Mouse (Mus musculus): ENCODE results near the gene Sirt7. TPM values are rescaled to one million over a fixed set of nuclear protein-coding genes. Genes with fewer than 3 reads are reported as not detected.

Gene Sirt7
- polyA plus RNA-seq, 1 experiment from 2014 or later, result 28.6 TPM

GRCm38 (mm10) chr11:120577211-120578023, 47.6 kb downstream of the Sirt7 start:
- H3K27ac ChIP-seq (ENCODE audit: low read depth, low read length), result no peak overlapping the region
- no peaks in the 10 kb centered on the region for H3K9me3 ChIP-seq (ENCODE audit: control insufficient read depth, low read length)
- H3K4me3 ChIP-seq (ENCODE audit: low read length), result no peak overlapping the region
- peaks cover 28% of the 10 kb centered on the region for H3K4me1 ChIP-seq (ENCODE audit: control insufficient read depth, insufficient read depth, low read length)
- no peaks in the 10 kb centered on the region for H3K27me3 ChIP-seq (ENCODE audit: control insufficient read depth, insufficient read depth, low read length)
- 82% methylated on average over 7 of the region's 7 CpGs for WGBS
- no peak for ATAC-seq (ENCODE audit: low FRiP score, low TSS enrichment)
- peaks cover 31% of the 10 kb centered on the region for H3K36me3 ChIP-seq (ENCODE audit: control insufficient read depth, insufficient read depth, low read length)
- no peak overlapping the region for H3K9ac ChIP-seq (ENCODE audit: low read depth, low read length)
- H3K4me2 ChIP-seq (replicated peaks; ENCODE audit: low read depth, low read length), result no peak overlapping the region

GRCm38 (mm10) chr11:120576365-120576981, 48.6 kb downstream of the Sirt7 start:
- ATAC-seq (ENCODE audit: low FRiP score, low TSS enrichment), result no peak
- no peak overlapping the region for H3K27ac ChIP-seq (ENCODE audit: low read depth, low read length)
- H3K9me3 ChIP-seq (ENCODE audit: control insufficient read depth, low read length), result no peaks in the 10 kb centered on the region
- H3K36me3 ChIP-seq (ENCODE audit: control insufficient read depth, insufficient read depth, low read length), result peaks cover 33% of the 10 kb centered on the region
- peaks cover 26% of the 10 kb centered on the region for H3K4me1 ChIP-seq (ENCODE audit: control insufficient read depth, insufficient read depth, low read length)
- H3K4me2 ChIP-seq (replicated peaks; ENCODE audit: low read depth, low read length), result no peak overlapping the region
- H3K9ac ChIP-seq (ENCODE audit: low read depth, low read length), result no peak overlapping the region
- H3K27me3 ChIP-seq (ENCODE audit: control insufficient read depth, insufficient read depth, low read length), result no peaks in the 10 kb centered on the region
- no peak overlapping the region for H3K4me3 ChIP-seq (ENCODE audit: low read length)
- 90% methylated on average over 3 of the region's 3 CpGs for WGBS

- no peak overlapping the region for H3K9ac ChIP-seq (ENCODE audit: low read depth, low read length)
- H3K36me3 ChIP-seq (ENCODE audit: control insufficient read depth, insufficient read depth, low read length), result peaks cover 38% of the 10 kb centered on the region
- no peak overlapping the region for H3K4me3 ChIP-seq (ENCODE audit: low read length)
- ATAC-seq (ENCODE audit: low FRiP score, low TSS enrichment), result no peak
- no peaks in the 10 kb centered on the region for H3K9me3 ChIP-seq (ENCODE audit: control insufficient read depth, low read length)
- H3K4me1 ChIP-seq (ENCODE audit: control insufficient read depth, insufficient read depth, low read length), result peaks cover 32% of the 10 kb centered on the region
- no peak overlapping the region for H3K4me2 ChIP-seq (replicated peaks; ENCODE audit: low read depth, low read length)
- no peaks in the 10 kb centered on the region for H3K27me3 ChIP-seq (ENCODE audit: control insufficient read depth, insufficient read depth, low read length)
- H3K27ac ChIP-seq (ENCODE audit: low read depth, low read length), result no peak overlapping the region
These were observed 49.1 kb downstream of the Sirt7 start for GRCm38 (mm10) chr11:120575940-120576339.

GRCm38 (mm10) chr11:120575046-120575445, 50.0 kb downstream of the Sirt7 start:
- peaks cover 46% of the 10 kb centered on the region for H3K36me3 ChIP-seq (ENCODE audit: control insufficient read depth, insufficient read depth, low read length)
- H3K4me3 ChIP-seq (ENCODE audit: low read length), result no peak overlapping the region
- H3K4me1 ChIP-seq (ENCODE audit: control insufficient read depth, insufficient read depth, low read length), result peaks cover 28% of the 10 kb centered on the region
- H3K27ac ChIP-seq (ENCODE audit: low read depth, low read length), result no peak overlapping the region
- WGBS, result 74% methylated on average over 2 of the region's 2 CpGs
- H3K4me2 ChIP-seq (replicated peaks; ENCODE audit: low read depth, low read length), result no peak overlapping the region
- H3K9me3 ChIP-seq (ENCODE audit: control insufficient read depth, low read length), result no peaks in the 10 kb centered on the region
- no peak for ATAC-seq (ENCODE audit: low FRiP score, low TSS enrichment)
- H3K27me3 ChIP-seq (ENCODE audit: control insufficient read depth, insufficient read depth, low read length), result no peaks in the 10 kb centered on the region
- 0 out of 2 replicates have a peak overlapping the region, but pooled peaks have one; percentile 96 for H3K9ac ChIP-seq (ENCODE audit: low read depth, low read length)

- 42% methylated on average over 5 of the region's 5 CpGs for WGBS
- Histone ChIP-seq H3K27me3 (ENCODE audit: control insufficient read depth, insufficient read depth, low read length) (no peaks in the 10 kb centered on the region), H3K4me3 (ENCODE audit: low read length) (peak overlapping the region; percentile 90), H3K4me2 (replicated peaks; ENCODE audit: low read depth, low read length) (peak overlapping the region; percentile 92), H3K4me1 (ENCODE audit: control insufficient read depth, insufficient read depth, low read length) (peaks cover 25% of the 10 kb centered on the region), H3K9ac (ENCODE audit: low read depth, low read length) (peak overlapping the region; percentile 96), H3K27ac (ENCODE audit: low read depth, low read length) (peak overlapping the region; percentile 31; the same call in 1 of the 2 replicates), H3K36me3 (ENCODE audit: control insufficient read depth, insufficient read depth, low read length) (peaks cover 42% of the 10 kb centered on the region), H3K9me3 (ENCODE audit: control insufficient read depth, low read length) (no peaks in the 10 kb centered on the region)
- no peak for ATAC-seq (ENCODE audit: low FRiP score, low TSS enrichment)
These were observed 50.8 kb downstream of the Sirt7 start for GRCm38 (mm10) chr11:120574278-120574600.

GRCm38 (mm10) chr11:120573585-120574277, 51.3 kb downstream of the Sirt7 start:
- Histone ChIP-seq H3K9ac (ENCODE audit: low read depth, low read length) (peak overlapping the region; percentile 96), H3K9me3 (ENCODE audit: control insufficient read depth, low read length) (no peaks in the 10 kb centered on the region)

GRCm38 (mm10) chr11:120572752-120573584, 52.1 kb downstream of the Sirt7 start, which contains the start of gene P4hb:
P4hb (minus strand) TSS chr11:120573253.
- Histone ChIP-seq H3K9me3 (ENCODE audit: control insufficient read depth, low read length) (no peaks in the 10 kb centered on the region), H3K4me1 (ENCODE audit: control insufficient read depth, insufficient read depth, low read length) (peaks cover 18% of the 10 kb centered on the region), H3K9ac (ENCODE audit: low read depth, low read length) (peak within 1 kb of the TSS; percentile 96), H3K27ac (ENCODE audit: low read depth, low read length) (peak within 1 kb of the TSS; percentile 95), H3K4me3 (ENCODE audit: low read length) (peak within 1 kb of the TSS; percentile 90), H3K27me3 (ENCODE audit: control insufficient read depth, insufficient read depth, low read length) (no peaks in the 10 kb centered on the region), H3K36me3 (ENCODE audit: control insufficient read depth, insufficient read depth, low read length) (peaks cover 39% of the 10 kb centered on the region), H3K4me2 (replicated peaks; ENCODE audit: low read depth, low read length) (peak within 1 kb of the TSS; percentile 92)
- ATAC-seq (ENCODE audit: low FRiP score, low TSS enrichment), result peak; percentile 97
- WGBS, result under 1% methylated on average over 93 of the region's 94 CpGs

More at GRCm38 (mm10) chr11:120573585-120574277, 51.3 kb downstream of the Sirt7 start:
- H3K27ac ChIP-seq (ENCODE audit: low read depth, low read length), result peak overlapping the region; percentile 95
- H3K4me1 ChIP-seq (ENCODE audit: control insufficient read depth, insufficient read depth, low read length), result peaks cover 20% of the 10 kb centered on the region
- ATAC-seq (ENCODE audit: low FRiP score, low TSS enrichment), result no peak
- no peaks in the 10 kb centered on the region for H3K27me3 ChIP-seq (ENCODE audit: control insufficient read depth, insufficient read depth, low read length)
- H3K36me3 ChIP-seq (ENCODE audit: control insufficient read depth, insufficient read depth, low read length), result peaks cover 39% of the 10 kb centered on the region
- peak overlapping the region; percentile 92 for H3K4me2 ChIP-seq (replicated peaks; ENCODE audit: low read depth, low read length)
- WGBS, result under 1% methylated on average over 23 of the region's 23 CpGs
- peak overlapping the region; percentile 90 for H3K4me3 ChIP-seq (ENCODE audit: low read length)

GRCm38 (mm10) chr11:120572417-120572751, 52.7 kb downstream of the Sirt7 start:
- peaks cover 21% of the 10 kb centered on the region for H3K4me1 ChIP-seq (ENCODE audit: control insufficient read depth, insufficient read depth, low read length)
- H3K27me3 ChIP-seq (ENCODE audit: control insufficient read depth, insufficient read depth, low read length), result no peaks in the 10 kb centered on the region
- peak; percentile 37; the same call in 1 of the 2 replicates for ATAC-seq (ENCODE audit: low FRiP score, low TSS enrichment)
- WGBS, result under 1% methylated on average over 22 of the region's 24 CpGs
- H3K4me2 ChIP-seq (replicated peaks; ENCODE audit: low read depth, low read length), result peak overlapping the region; percentile 92
- peaks cover 39% of the 10 kb centered on the region for H3K36me3 ChIP-seq (ENCODE audit: control insufficient read depth, insufficient read depth, low read length)
- no peaks in the 10 kb centered on the region for H3K9me3 ChIP-seq (ENCODE audit: control insufficient read depth, low read length)
- peak overlapping the region; percentile 90 for H3K4me3 ChIP-seq (ENCODE audit: low read length)
- peak overlapping the region; percentile 96 for H3K9ac ChIP-seq (ENCODE audit: low read depth, low read length)
- peak overlapping the region; percentile 95 for H3K27ac ChIP-seq (ENCODE audit: low read depth, low read length)

All from kidney, embryonic 14.5 days (tissue).